Mouse (Mus musculus) adrenal gland, postnatal 36 days (tissue): ENCODE results near the gene Tfap2d. TPM values are rescaled to one million over a fixed set of nuclear protein-coding genes. Genes with fewer than 3 reads are reported as not detected.
A peak's percentile ranks its signal among the peaks of the same experiment; 100 is the strongest.

ENCODE experiments used
- DNase-seq, 2 experiments: peaks; one replicate each; pipeline ENCODE4 v3.0.0; 2021; ENCODE audit warnings: mixed read lengths in 1 of 2
- total RNA-seq, 2 experiments: library from RNA; stranded (reverse); gene quantifications; 2 replicates each; pipeline ENCODE4 v1.2.3; 2021

Tfap2d gene
- total RNA-seq, 2 experiments from 2014 or later, result not detected

GRCm38 (mm10) chr1:19210215-19211032 is 107.6 kb downstream of the Tfap2d start:
- peak in 1 of 2 experiments; percentile 3 for DNase-seq

GRCm38 (mm10) chr1:19211033-19211405 is 108.2 kb downstream of the Tfap2d start:
- no peak for DNase-seq

DNA sequence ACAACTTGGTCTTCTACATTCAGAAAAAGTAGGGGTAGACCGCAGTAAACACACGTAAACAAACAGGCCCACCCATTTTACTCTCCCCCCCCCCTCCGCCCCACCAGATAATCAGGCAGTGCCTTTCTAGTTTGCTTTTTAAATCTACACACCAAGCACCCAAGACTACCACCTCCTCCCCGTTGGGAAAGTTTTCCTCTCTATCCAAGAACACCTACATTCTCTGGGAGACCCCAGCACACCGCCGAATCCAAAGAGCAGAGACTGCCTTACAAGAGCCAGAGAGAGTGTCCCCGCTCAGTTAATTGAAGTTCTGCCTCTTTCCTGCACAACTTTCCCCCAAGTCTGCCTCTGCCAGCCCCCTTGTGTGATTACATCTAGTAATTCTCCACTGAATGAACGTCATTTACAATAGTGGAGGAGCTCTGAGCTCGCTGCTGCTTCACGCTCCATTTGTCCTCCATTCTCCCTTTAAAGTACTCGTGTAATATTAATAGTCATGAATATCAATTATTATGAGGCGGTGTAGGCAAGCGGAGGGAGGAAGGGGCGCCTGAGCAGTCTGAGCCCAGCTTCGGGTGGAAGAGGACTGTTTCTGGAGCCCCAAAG is 108.8 kb downstream of the Tfap2d start:
- DNase-seq, result no peak

GRCm38 (mm10) chr1:19212691-19213090 is 109.9 kb downstream of the Tfap2d start:
- no peak for DNase-seq

DNA sequence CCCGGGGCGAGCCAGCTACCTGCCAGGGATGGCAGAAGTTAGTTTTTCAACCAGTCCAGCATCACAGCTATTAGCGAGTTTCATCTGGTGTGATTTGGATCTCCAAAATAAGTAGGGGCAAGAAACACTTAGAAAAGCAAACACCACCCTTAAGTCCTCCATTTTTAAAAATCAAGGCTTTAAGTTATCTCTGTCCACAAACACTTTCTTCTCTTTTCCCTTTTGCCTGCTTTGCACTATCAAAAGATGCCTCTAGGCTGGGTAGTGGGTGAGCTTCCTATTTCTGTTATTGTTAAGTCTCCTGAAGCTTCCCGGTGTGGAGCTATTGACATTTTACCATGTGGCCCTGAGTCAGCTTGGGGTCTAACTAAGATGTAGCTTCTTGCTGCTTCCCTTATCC is 110.3 kb downstream of the Tfap2d start:
- DNase-seq, result no peak

DNA sequence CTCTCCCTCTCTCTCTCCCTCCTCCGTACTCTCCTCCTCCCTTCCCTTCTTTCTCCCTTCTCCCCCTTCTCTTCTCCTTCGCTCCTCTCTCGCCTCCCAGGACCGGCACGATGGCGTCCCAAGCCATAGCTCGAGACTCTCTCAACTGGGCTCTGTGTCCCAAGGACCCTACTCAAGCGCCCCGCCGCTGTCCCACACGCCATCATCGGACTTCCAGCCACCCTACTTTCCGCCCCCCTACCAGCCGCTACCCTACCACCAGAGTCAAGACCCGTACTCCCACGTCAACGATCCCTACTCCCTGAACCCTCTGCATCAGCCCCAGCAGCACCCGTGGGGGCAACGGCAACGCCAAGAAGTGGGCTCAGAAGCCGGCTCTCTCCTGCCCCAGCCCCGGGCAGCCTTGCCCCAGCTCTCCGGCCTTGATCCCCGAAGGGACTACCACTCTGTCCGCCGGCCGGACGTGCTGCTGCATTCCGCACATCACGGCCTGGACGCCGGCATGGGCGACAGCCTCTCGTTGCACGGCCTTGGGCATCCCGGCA is 111.1 kb downstream of the Tfap2d start:
- DNase-seq, result no peak

Other genes with a start within 250 kb of the Tfap2d start
- 1 to 10 TPM; 5.7 to 6.8 TPM for gene Tfap2b, start 105.9 kb downstream of the Tfap2d start, total RNA-seq